ENCODE assay signal across 11 mouse cellular contexts in the genomic region with DNA sequence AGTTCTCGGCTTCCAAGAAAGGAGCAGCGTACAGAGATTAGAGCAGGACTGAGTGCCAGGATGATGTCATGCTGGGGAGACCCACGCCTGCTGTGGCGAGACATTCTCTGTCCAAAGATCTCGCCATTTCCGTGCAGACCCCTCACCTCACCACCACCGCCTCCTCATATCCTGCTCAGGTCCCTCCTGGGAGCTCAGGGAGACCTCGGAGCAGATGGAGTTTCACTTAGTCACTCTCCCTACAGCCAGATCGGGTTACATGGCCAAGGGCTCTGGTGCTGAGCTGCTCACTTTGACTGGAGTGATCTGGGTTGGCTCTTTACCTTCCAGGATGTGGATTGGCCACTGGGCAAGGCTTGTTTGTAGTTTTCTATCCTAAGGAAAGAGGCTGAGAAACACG. TPM values are rescaled to one million over a fixed set of nuclear protein-coding genes. Genes with fewer than 3 reads are reported as not detected.
DNase-seq lines count a peak whose midpoint lies in the region; ATAC-seq and TF ChIP-seq lines count a peak whose summit lies in the region.
"Had no signal": no experiment of that assay in that cellular context is flagged by ENCODE, and none has a peak within 500 bp of the region (broad histone marks: within the 10 kb centered on the region; RNA-seq: fewer than 3 reads in every experiment).

No protein-coding gene starts in this region.

- H3K27ac ChIP-seq in gastrocnemius, adult 2 months, result no peak overlapping the region
- H3K27ac ChIP-seq in midbrain, embryonic 10.5 days (replicated peaks), result 0 out of 2 replicates have a peak overlapping the region, but pooled peaks have one; percentile 33
- H3K27ac ChIP-seq in midbrain, postnatal 0 days (ENCODE audit: low read depth, low read length), result no peak overlapping the region
- H3K27ac ChIP-seq: liver, embryonic 14.5 days had no signal

- peaks cover 8% of the 10 kb centered on the region for H3K4me1 ChIP-seq in midbrain, embryonic 10.5 days
- H3K4me1 ChIP-seq in midbrain, postnatal 0 days (ENCODE audit: insufficient read depth, low read length), result no peaks in the 10 kb centered on the region

- DNase-seq in gastrocnemius, adult 2 months, result peak; percentile 48
- DNase-seq in gastrocnemius, postnatal 10 days, result no peak
- no peak for DNase-seq in midbrain, embryonic 10.5 days (ENCODE audit: low spot score)
- DNase-seq in midbrain, postnatal 0 days (ENCODE audit: low spot score), result no peak
- DNase-seq in forelimb bud, embryonic 11.5 days (ENCODE audit: low read depth, low spot score), result peak; percentile 63
- DNase-seq in yolk sac, embryonic 10.5 days (ENCODE audit: low spot score), result peak; percentile 31
- no peak for DNase-seq in retina, postnatal 1 day
- no peak for DNase-seq in left cerebral cortex, adult 11 months (ENCODE audit: low spot score)
- DNase-seq: adrenal gland, postnatal 25 days; kidney, postnatal 14 days had no signal

- intact Hi-C loops in gastrocnemius, adult 2 months (cut with DNase I), result no loop called here

- H3K9ac ChIP-seq in midbrain, postnatal 0 days (replicated peaks; ENCODE audit: low read length, poor library complexity, severe bottlenecking), result no peak overlapping the region
- H3K9ac ChIP-seq: liver, embryonic 14.5 days had no signal

- 59% methylated on average over 10 of the region's 10 CpGs for WGBS in midbrain, embryonic 10.5 days
- 54% methylated on average over 10 of the region's 10 CpGs for WGBS in midbrain, postnatal 0 days

- no peaks in the 10 kb centered on the region for H3K27me3 ChIP-seq in midbrain, embryonic 10.5 days (ENCODE audit: low read depth, poor library complexity, severe bottlenecking)
- no peaks in the 10 kb centered on the region for H3K27me3 ChIP-seq in midbrain, postnatal 0 days (ENCODE audit: insufficient read depth, low read length)

- ATAC-seq in midbrain, postnatal 0 days (ENCODE audit: low FRiP score), result no peak

- H3K9me3 ChIP-seq in midbrain, embryonic 10.5 days (replicated peaks), result no peaks in the 10 kb centered on the region
- no peaks in the 10 kb centered on the region for H3K9me3 ChIP-seq in midbrain, postnatal 0 days (ENCODE audit: low read length)

- no peak for TF ChIP-seq CTCF in gastrocnemius, adult 2 months (IDR thresholded peaks at IDR 0.05)
- TF ChIP-seq CTCF in midbrain, postnatal 0 days (IDR thresholded peaks at IDR 0.05), result no peak

- no peaks in the 10 kb centered on the region for H3K36me3 ChIP-seq in midbrain, embryonic 10.5 days
- H3K36me3 ChIP-seq in midbrain, postnatal 0 days (ENCODE audit: insufficient read depth, low read length), result no peaks in the 10 kb centered on the region

- no peak overlapping the region for H3K4me2 ChIP-seq in midbrain, postnatal 0 days (ENCODE audit: low read depth, low read length, poor library complexity, severe bottlenecking)

- peak overlapping the region; percentile 61 for H3K4me3 ChIP-seq in gastrocnemius, adult 2 months
- no peak overlapping the region for H3K4me3 ChIP-seq in midbrain, embryonic 10.5 days
- H3K4me3 ChIP-seq in midbrain, postnatal 0 days (ENCODE audit: low read depth, low read length), result no peak overlapping the region

RNA-seq across cellular contexts. Expression of a gene that starts 18.5 kb away (rescaled TPM):
- 10 to 100 TPM in 1 of 2 experiments, 1 to 10 TPM in 1; 1.7 to 10.0 TPM for total RNA-seq in gastrocnemius, adult 2 months (2021)
- total RNA-seq in gastrocnemius, postnatal 10 days (2021), result 10 to 100 TPM; 25.7 to 52.9 TPM
- polyA plus RNA-seq in midbrain, embryonic 10.5 days (2016; fragmentation: Nextera tagmentation; extraction: Ambion mirVana), result 3.2 and 5.2 TPM in 2 replicates
- 163 and 167 TPM in 2 replicates for total RNA-seq in midbrain, postnatal 0 days (2014; rRNA removed)
- polyA plus RNA-seq in midbrain, postnatal 0 days (2015; fragmentation: Nextera tagmentation; extraction: Ambion mirVana), result 38.2 and 41.2 TPM in 2 replicates

Comparison
In these comparisons a context has a peak if more than half of its experiments do, and no peak if none do; other contexts are left out.
1. DNase-seq: peak in gastrocnemius, adult 2 months (single experiment), forelimb bud, embryonic 11.5 days (single experiment) and yolk sac, embryonic 10.5 days (single experiment); none in gastrocnemius, postnatal 10 days (single experiment), midbrain, embryonic 10.5 days (single experiment), midbrain, postnatal 0 days (single experiment), retina, postnatal 1 day (single experiment) and left cerebral cortex, adult 11 months (single experiment).